Mouse (Mus musculus) spleen, postnatal 4 days (tissue): ENCODE results near the gene S100b.
A peak's percentile ranks its signal among the peaks of the same experiment; 100 is the strongest.

Source experiments
- DNase-seq, 2 experiments: peaks; one replicate each; pipeline ENCODE4 v3.0.0; 2022; ENCODE audit warnings: low spot score in 2 of 2

S100b gene

DNA sequence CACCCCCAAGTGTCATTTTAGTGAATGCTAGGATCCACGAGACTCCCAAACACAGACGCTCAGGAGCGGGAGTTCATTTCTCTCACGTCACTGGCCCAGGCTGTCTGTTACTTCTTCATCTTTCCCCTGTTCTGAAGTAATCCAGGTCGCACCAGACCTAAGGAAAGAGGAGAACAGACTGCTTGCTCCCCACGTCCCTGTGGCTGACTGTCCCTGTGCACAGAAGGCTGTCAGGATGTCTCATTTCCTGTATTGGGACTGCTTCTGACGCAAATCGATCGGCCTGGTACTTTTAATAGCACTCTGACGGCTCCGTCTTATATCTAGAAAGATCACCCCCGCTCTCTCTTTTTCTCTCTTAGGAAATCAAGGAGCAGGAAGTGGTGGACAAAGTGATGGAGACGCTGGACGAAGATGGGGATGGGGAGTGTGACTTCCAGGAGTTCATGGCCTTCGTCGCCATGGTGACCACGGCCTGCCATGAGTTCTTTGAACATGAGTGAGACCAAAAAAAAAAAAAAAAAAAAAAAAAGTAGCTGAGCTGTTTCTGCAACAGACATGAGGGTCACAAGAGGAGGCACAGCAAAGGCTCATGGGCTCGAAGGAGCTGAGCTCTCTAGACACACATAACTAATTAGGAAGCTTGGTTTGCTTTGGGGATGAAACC is 6.0 kb downstream of the S100b start:
- no peak for DNase-seq

DNA sequence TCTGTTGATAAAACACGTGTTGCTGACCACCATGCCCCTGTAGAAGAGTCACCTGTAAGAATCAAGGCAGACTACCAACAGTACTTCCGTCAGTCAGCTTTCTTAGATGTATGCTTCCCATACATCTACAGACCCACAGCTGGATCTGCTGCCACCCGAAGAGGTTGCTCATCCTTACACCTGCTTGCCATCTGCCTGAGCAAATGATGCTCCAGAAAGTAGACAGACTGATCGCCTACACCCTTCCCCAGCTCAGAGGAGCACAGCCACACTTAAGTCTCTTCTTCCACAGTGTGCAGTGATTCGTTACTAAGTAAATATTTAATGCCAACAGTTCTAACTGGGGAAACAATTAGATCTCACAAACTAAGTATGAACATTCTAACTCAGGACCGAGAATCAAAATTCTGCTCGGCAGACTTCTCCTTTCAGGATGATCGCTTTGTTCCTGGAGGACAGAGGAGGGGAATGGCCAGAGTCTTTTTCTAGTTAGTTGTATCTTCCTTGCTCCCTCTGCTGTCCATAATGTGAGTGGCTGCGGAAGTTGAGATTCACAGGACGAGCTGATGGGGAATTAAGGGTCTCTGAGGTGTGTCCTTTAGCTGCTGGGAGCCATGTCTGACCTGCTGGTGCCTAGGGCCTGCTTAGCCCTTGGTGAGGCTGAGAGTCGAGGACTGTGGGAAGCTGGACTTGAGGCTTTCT is 6.9 kb downstream of the S100b start:
- DNase-seq = no peak

DNA sequence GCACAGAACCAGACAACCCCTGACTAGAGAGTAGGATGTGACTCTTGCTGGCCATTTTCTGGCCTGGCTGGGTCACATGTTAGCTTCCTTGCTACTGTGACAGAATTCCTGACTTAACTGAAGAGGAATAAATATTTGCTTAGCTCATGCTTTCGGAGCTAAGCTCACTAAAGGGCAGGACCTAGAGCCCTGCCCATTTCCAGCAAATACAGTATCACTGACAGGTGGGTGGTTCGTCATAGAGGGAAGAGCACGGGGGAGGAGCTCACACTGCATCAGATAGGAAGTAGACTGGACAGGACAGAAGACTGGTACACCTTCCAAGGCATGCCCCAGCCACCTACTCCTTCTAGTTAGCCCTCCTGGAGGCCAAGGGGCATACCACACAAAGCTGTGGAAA is 7.8 kb downstream of the S100b start:
- no peak for DNase-seq

DNA sequence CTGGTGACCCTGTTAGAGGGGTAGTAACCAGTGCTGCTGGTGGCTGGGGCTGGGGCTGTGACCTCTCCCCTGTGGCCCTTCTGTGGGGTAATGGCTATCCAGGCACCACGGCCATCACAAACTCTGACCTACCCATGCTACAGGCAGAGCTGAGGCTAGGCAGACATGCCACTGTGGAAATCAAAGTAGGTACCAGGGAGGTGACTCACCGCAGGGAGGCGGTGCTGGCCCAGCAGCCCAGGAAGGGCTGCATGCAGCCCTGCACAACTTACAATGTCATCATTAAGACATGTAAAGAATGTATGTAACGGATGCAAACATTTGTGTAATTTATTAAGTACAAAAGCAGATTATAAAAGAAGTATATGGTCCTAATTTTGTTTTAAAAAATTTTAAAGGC is 8.8 kb downstream of the S100b start:
- no peak for DNase-seq

DNA sequence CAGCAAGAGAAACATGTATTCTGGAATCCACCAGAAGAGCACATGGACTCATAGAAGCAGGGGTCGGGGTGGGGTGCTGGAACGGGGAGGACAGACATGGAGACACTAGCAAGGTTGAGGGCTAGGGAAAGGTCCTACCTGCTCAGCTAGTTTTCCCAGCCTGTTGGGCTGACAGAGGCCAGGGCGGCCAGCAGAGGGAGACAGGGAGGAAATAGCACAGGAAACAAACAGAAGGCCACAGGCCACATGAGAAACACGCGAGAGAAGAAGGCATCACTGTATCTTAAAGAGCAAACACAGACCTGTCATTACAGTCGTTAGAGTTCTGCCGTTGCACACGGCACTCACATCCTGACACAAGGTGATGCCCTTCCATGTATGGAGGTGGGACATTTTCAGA is 17.6 kb downstream of the S100b start:
- DNase-seq = peak; percentile 30 to 72

DNA sequence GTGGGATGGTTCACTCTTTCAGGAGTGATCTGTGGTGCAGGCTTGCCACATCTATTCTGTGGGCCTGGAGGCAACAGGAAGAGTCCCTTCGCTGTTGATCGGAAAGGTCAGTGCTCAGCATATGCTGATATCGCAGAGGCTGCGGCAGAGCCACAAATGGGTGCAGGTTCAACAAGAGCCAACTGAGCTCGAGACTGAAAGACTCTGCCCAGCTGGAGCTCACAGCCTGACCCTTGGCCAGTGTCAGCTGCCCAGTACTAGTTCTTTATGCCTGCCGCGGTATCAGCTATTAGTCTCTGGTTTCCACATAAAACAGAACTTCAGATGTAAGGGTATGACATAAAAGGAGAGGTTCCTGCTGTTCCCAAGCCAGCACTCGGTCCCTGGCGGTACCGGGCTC is 21.6 kb downstream of the S100b start:
- no peak for DNase-seq

DNA sequence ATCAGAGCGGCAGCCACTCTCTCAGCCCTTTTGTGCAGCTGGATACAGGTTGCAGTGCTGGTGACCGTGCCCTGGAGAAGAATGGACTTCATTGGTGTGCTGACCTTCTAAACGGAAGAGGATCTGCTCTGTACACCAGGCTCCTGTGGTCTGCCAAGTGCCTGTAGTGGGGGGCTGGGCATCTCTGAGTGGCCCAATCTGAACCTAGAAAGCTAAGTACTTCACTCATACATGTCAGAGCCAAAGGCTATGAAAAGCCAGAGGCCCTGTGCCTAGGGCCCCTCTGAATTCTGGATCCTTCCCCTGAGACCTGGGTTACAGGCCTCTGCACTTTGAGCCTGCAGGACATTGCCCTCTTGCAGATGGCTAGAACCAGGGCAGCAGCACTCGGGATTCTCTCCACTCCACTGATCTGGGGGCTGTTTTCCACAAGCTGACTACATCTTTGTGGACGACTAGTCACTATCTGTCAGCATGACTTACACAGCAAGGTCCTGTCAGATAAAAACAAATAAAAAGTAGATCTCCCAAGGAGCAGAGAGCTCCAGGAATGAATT is 25.0 kb downstream of the S100b start:
- DNase-seq = no peak

DNA sequence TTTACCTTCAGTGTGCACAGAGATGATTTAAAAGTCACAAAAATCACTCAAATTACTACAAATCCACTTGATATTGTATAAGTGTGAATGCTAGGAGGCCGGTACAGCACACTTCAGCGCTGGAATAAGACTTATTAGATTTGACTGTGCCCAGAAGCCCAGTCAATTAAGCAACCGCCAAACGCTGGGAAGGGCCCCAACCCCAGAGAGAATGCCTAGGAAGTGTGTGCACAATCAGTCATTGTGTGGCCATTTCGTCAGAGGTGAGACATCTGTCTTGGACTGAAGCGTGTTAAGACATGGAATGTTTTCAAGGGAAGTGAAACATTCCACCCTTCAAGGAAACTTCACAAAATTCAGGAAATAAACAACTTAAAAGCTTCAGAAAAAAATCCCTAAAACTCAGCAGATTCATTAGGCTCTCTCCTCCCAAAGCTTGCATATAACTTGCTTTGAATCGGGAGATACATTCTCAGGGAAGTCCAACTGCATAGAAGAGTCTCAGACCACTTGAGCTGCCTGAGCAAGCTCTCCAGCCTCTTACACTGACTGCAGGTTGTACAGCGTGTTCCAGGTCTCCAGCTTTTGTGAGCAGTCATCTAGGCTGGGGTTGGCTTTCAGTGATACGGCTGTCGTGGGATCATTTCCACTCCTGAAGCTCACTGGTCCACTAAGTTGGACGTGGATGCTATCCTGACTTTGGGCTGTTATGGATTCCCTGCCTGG is 34.8 kb downstream of the S100b start:
- DNase-seq = no peak

DNA sequence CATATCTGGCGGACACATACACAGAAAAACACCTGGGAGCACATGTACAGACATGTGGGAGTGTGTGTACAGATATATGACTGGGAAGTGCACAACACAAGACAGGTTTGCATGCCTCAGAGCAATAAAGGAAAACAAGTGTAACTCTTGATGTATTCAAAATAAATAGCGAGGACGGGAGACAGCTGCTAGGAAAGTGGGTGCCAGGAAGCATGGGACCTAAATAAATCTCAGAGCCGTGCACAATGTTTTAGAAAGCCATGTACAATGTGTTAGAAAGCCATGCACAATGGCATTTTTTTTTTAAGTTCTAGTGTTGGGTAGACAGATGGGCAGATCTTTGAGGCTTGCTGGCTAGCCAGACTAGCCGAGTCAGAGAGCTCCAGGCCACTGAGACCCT is 35.4 kb downstream of the S100b start:
- DNase-seq = no peak

DNA sequence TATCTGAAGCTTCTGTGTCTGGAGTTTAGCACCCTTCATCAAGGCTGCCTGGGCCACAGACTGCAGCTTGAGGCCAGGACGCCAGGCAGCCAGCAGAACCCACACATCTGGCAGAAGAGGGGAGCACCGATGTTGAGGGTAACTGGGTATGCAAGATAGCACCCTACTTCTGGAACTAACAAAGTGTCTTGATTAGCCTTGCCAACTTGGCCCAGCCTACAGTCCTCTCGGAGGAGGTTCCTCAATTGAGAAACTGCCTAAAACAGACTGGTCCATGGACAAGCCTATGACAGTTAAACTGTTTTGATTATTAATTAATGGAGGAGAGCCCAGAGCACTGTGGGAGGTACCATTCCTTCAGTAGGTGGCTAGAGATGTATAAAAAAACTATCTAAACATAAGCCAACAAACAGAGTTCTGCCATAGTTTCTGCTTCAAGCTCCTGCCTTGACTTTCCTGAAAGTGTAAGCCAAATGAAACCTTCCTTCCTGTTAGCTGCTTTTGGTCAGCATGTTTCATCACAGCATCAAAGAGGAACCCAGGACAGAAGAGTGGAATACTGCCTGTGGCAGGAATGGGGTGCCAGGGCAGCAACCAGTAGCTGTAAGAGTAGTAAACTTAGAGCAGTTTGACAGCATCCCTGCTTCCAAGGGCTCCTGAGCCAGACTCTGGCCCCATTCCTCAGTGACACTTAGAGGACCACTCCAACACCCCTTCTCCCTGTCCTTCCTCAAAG is 36.5 kb downstream of the S100b start:
- DNase-seq = no peak

DNA sequence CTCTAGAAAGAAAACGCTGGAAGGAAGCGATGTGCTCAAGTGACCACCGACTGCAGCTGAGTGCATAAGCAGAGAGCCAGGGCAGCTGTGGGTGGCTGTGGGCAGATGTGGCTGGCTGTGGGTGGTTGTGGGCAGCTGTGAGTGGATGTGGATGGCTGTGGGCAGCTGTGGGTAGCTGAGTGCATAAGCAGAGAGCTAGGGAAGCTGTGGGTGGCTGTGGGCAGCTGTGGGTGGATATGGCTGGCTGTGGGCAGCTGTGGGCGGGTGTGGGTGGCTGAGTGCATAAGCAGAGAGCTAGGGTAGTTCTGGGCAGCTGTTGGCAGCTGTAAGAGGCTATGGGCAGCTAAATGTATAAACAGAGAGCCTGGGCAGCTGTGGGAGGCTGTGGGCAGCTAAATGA is 39.6 kb downstream of the S100b start:
- no peak for DNase-seq

DNA sequence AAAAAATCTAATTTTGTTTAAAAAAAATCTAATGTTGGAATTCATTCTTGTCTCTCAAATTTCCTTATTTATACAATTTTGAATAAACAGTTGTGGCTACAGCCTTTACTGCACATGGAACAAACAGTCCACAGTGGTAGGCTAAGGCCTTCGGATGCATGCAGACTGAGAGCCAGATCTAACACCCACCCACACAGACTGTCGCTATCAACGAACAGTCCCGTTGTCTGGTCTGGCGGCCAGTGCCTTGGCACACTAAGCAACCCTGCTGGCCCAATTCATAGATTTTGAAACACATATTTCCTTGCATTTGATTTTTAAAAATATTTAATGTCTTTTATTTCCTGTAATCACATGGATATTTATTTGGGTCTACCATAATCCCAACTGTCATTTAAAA is 46.5 kb downstream of the S100b start:
- no peak for DNase-seq

DNA sequence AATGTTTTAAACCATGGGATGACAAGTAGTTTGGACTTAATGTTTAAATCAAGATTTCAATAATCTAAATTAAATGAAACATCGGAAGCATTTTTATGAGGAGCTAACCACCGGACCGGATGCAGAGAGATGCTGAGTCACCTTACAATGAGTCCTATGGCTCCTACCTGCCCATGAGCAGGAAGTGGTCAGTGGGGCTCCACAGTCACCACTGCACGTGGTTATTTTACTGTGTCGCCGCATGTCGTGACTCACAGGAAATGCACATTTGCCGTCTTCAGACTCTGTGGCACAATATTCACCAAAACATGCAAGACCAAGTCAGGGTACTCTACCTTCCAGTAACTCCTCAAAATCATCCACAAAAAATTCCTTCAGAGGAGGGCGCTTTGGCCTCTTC is 53.1 kb downstream of the S100b start:
- DNase-seq = no peak
